Mouse (Mus musculus) small intestine, adult 10 weeks (tissue): Measurements from ENCODE around the gene Mybphl. TPM values are rescaled to one million over a fixed set of nuclear protein-coding genes. Genes with fewer than 3 reads are reported as not detected.

Source experiments
- polyA plus RNA-seq: library from polyadenylated mRNA; stranded (reverse); fragments of 350-450 nt; fragmentation: Illumina TruSeq; extraction: RNeasy Lipid Tissue Mini Kit (QIAGEN cat#74804); gene quantifications from one replicate; pipeline ENCODE4 v1.2.3, GENCODE M21; 2014; ENCODE audit warnings: low replicate concordance

The Mybphl gene
- polyA plus RNA-seq, result not detected

DNA sequence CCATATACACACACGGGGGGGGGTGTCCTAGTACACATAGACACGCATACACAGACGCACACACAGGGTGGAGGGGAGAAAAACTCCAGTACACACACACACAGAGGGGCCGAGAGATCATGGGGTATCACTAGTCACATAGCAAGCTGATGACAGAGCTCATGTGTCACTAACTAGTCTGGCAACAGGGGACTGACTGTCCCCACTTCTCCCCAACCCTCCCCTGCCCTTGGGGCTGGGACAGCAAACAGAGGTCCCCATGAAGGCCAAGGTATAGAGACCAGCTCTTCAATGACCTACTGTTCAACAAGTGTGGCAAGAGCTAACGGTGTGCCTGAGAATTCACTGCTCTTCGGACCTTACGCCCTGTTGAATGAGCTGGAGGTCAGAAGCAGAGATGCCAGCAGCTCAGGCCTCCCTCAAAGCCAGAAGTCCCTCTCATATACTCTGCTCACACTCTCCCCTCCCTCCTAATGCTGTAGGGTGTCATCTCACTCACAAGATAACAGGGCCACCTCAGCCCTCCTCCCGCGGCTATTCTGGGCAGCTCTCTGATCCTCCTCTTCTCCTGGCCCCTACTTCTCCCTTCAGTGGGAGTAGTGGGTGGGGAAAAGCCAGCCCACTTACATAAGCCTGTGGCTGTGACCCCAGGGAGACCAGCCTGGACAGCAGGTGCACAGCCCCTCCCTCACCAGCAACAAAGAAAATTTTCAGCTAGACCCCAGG lies at the start of gene Mybphl:
Mybphl (plus strand) TSS at position 642 of the 726 bp plus-strand sequence.

DNA sequence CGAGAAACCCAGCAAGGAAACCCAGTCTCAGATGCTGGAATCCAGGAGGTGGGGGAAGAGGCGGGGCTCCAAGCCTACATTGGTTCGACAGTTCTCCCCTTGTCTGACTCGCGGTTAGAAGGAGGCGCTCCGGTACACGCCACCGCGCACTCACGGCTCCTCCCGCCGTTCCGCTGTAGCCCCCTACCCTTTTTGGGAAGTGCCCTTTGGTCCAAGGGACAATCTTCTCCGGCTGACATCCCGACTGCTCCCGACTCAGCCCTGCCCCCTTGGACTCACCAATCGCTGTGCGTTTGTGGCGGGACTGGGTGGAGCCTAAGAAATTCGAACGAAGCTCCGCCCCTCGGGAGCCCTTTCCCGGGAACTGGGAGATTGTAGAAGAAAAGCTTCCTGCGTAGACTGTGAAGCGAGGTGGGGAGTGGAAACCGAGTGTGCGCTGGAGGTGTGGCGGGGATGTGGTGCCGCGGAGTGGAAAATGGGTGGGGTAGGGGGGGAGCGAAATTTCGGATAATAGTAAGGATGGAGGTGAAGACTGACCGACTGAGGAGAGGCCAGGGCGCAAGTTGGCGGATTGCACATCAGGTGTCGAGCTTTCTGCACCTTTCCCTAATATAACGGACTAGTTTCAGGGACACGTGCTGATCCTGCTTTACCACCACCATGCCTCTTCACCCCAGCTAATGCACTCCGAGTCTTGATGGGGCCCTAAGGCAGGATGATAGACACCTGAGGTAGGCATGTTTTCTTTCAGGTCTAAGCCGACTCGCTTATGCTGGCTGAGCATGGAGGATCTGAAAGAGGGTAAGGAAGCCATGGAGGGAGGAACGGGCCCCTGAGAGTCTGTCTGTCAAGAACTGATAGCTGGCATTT lies 19.0 kb downstream of the Mybphl start, which contains the start of gene Psrc1:
Psrc1 (plus strand) TSS at position 355 of the 870 bp plus-strand sequence.

DNA sequence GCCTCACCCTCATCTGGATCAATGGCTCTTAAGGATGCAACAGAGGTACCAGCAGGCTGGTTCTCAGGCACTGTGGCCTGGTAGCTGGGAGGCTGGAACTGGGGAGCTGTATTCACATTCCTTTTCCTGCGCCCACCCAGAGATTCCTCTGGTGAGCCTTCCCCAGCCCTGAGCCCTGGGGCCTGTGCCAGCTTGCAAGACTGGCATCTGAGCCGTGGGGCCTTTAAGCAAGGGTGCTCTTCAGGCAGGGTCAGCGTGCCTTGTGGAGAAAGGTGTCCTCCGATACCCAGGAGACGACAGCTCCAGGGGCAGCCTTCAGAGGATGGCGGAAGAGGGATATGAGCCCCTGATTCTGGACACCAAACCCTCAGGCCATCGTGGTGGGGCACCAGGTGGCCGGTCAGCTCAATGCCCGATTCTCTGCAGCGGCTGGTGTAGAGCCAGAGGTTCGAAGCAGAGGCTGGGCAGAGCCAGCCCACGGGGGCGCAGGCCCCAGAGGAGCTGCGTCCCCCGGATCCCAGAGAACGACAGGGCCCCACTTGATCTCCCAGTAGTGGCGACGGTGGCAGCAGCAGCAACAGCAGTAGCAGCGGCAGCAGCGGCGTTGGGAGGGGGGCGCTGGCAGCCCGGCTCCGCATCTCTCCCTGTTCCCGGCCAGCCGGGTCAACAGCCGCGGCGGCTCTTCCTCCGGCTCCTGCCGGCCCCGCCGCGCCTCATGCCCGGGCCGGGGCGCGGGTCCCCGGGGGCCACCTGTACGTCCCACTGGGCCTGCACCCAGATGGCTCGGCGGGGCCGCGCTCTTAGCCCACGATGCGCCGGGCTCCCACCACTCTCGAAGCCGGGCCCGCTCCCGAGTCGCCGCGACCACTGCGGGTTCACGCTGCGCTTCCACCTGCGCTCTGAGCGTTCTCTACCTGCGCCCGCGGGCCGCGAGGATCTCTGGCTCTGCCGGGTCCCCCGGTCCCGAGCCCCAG lies 50.4 kb downstream of the Mybphl start, which contains the start of gene Celsr2:
Celsr2 (minus strand) TSS at position 696 of the 974 bp plus-strand sequence.

Other genes with a start within 250 kb of the Mybphl start
- 363 TPM for gene Gnai3, start 218.8 kb upstream of the Mybphl start, polyA plus RNA-seq
- gene Gpr61, start 210.0 kb upstream of the Mybphl start, polyA plus RNA-seq, result not detected
- 4.0 TPM for gene Amigo1, start 178.6 kb upstream of the Mybphl start, polyA plus RNA-seq
- 7.5 TPM for gene Cyb561d1, start 163.7 kb upstream of the Mybphl start, polyA plus RNA-seq
- gene Atxn7l2, start 154.0 kb upstream of the Mybphl start, polyA plus RNA-seq, result 2.3 TPM
- 3.5 TPM for gene Sypl2, start 138.3 kb upstream of the Mybphl start, polyA plus RNA-seq
- gene Psma5, start 108.0 kb upstream of the Mybphl start, polyA plus RNA-seq, result 99.9 TPM
- 34.5 TPM for gene Sort1, start 80.8 kb upstream of the Mybphl start, polyA plus RNA-seq
- not detected for gene Psrc1, start 18.9 kb downstream of the Mybphl start, polyA plus RNA-seq
- 0.15 TPM for gene Celsr2, start 50.6 kb downstream of the Mybphl start, polyA plus RNA-seq
- 6.9 TPM for gene Sars, start 80.3 kb downstream of the Mybphl start, polyA plus RNA-seq
- not detected for gene 1700013F07Rik, start 169.2 kb downstream of the Mybphl start, polyA plus RNA-seq
- gene 5330417C22Rik, start 171.6 kb downstream of the Mybphl start, polyA plus RNA-seq, result 10.1 TPM
- 72.1 TPM for gene Tmem167b, start 197.6 kb downstream of the Mybphl start, polyA plus RNA-seq
- gene Taf13, start 206.8 kb downstream of the Mybphl start, polyA plus RNA-seq, result 79.9 TPM
- 9.8 TPM for gene Wdr47, start 226.4 kb downstream of the Mybphl start, polyA plus RNA-seq